Mouse (Mus musculus): ENCODE data around the gene Tiam1. TPM values are rescaled to one million over a fixed set of nuclear protein-coding genes. Genes with fewer than 3 reads are reported as not detected.

The Tiam1 gene
- polyA plus RNA-seq, 1 experiment from 2014 or later, result 51.8 TPM

DNA sequence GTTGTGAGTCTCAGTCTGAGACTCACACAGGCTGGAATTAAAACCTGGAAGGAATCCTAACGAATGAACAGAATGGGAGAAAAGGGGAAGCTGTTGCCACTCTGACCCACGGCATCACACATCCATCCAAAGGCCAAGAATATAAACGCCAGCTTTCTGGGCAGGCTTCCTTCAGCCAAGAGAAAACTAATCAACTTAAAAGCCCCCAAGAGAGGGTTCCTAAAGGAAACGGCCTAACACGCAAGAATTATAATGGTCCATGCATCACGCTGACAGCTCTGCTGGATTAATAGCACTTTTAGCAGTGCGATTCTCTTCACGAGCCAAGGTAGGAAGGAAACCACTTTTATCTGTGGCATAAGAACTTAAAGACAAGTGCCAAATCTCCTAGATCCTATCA lies 242.9 kb downstream of the Tiam1 start:
- Histone ChIP-seq H3K9ac (no peak overlapping the region), H3K9me3 (no peaks in the 10 kb centered on the region), H3K27ac (no peak overlapping the region), H3K36me3 (no peaks in the 10 kb centered on the region), H3K27me3 (no peaks in the 10 kb centered on the region), H3K4me3 (no peak overlapping the region), H3K4me2 (no peak overlapping the region), H3K4me1 (peaks cover 45% of the 10 kb centered on the region)
- no peak for ATAC-seq (ENCODE audit: insufficient number of reproducible peaks, low FRiP score, low TSS enrichment, low read depth)
- WGBS, result 22% methylated on average over 8 of the region's 8 CpGs

DNA sequence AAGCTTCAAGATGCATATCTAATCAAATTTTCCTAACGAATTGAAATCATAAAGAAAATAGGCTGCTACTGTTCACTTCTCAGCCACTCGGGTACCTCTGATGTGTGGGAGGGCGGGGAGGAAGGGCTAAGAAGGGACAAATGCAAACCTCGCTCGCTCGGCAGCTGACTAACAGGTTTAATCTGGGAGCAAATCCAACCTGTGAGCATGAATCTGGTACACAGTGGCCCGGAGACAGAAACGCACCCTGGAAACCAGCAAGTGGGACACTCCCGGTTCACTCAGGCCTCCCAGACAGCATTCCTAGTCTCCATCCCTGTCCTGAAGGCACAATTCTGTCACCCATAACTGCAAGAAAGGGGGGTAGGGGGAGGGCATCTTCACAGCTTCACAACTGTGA lies 244.4 kb downstream of the Tiam1 start:
- Histone ChIP-seq H3K27ac (no peak overlapping the region), H3K9ac (no peak overlapping the region), H3K9me3 (no peaks in the 10 kb centered on the region), H3K27me3 (no peaks in the 10 kb centered on the region), H3K4me3 (no peak overlapping the region), H3K4me1 (peaks cover 48% of the 10 kb centered on the region), H3K4me2 (no peak overlapping the region), H3K36me3 (peaks cover 1% of the 10 kb centered on the region; the same call in 1 of the 2 replicates)
- WGBS, result 55% methylated on average over 9 of the region's 9 CpGs
- ATAC-seq (ENCODE audit: insufficient number of reproducible peaks, low FRiP score, low TSS enrichment, low read depth), result no peak

GRCm38 (mm10) chr16:89898299-89898625 lies 245.3 kb downstream of the Tiam1 start:
- H3K27me3 ChIP-seq, result no peaks in the 10 kb centered on the region
- 0 out of 2 replicates have a peak overlapping the region, but pooled peaks have one; percentile 8 for H3K4me3 ChIP-seq
- H3K9me3 ChIP-seq, result no peaks in the 10 kb centered on the region
- H3K27ac ChIP-seq, result 0 out of 2 replicates have a peak overlapping the region, but pooled peaks have one; percentile 59
- no peak for ATAC-seq (ENCODE audit: insufficient number of reproducible peaks, low FRiP score, low TSS enrichment, low read depth)
- peak overlapping the region; percentile 27 for H3K4me2 ChIP-seq
- H3K4me1 ChIP-seq, result peaks cover 48% of the 10 kb centered on the region
- 77% methylated on average over 14 of the region's 14 CpGs for WGBS
- H3K36me3 ChIP-seq, result peaks cover 5% of the 10 kb centered on the region; the same call in 1 of the 2 replicates
- no peak overlapping the region for H3K9ac ChIP-seq

DNA sequence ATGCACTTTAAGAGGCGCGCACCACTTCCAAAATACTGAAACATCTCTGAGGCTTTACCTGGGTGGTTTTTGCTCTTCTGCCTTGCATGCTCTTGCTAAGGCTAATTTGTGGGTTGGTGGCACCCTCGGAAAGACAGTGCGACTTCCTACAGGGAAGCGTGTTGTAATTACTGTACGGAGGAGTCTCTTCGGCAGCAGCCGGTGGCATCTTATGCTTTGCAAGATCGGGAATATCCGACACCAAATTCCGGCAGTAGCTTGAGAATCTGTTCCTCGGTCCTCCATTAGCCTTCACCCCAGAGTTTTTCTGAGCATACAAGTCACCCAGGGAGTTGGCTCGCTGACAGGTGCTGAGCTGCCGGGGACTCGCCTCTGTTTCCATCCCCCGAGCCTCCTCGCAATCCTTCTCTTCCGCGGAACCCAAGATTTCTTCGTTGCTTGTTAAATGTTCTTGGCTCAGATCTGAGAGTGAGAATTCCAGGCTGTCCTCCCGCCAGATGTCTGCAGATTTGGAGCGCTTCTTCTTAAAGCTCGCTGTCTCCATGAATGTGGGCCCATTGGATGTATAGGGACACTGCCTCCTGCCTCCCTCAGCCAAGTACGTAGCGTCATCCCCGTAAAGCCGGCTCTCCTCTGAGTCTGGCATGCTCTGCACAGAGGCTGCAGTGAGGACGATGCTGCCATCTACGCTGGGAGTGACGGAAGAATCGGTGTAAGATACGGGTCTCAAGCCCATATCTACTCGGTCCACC lies 245.8 kb downstream of the Tiam1 start:
- peak overlapping the region; percentile 27 for H3K4me2 ChIP-seq
- no peak; the same call in 1 of the 2 replicates for ATAC-seq (ENCODE audit: insufficient number of reproducible peaks, low FRiP score, low TSS enrichment, low read depth)
- WGBS, result 60% methylated on average over 33 of the region's 33 CpGs

GRCm38 (mm10) chr16:89896885-89897546 lies 246.6 kb downstream of the Tiam1 start:
- Histone ChIP-seq H3K27me3 (no peaks in the 10 kb centered on the region), H3K9me3 (no peaks in the 10 kb centered on the region), H3K9ac (no peak overlapping the region), H3K4me1 (peaks cover 48% of the 10 kb centered on the region), H3K36me3 (peaks cover 5% of the 10 kb centered on the region; the same call in 1 of the 2 replicates), H3K27ac (no peak overlapping the region; the same call in 1 of the 2 replicates), H3K4me3 (no peak overlapping the region), H3K4me2 (peak overlapping the region; percentile 27; the same call in 1 of the 2 replicates)
- ATAC-seq (ENCODE audit: insufficient number of reproducible peaks, low FRiP score, low TSS enrichment, low read depth), result no peak
- 60% methylated on average over 20 of the region's 20 CpGs for WGBS

More for the DNA sequence above, 245.8 kb downstream of the Tiam1 start:
- Histone ChIP-seq H3K9me3 (no peaks in the 10 kb centered on the region), H3K4me3 (0 out of 2 replicates have a peak overlapping the region, but pooled peaks have one; percentile 8), H3K4me1 (peaks cover 48% of the 10 kb centered on the region), H3K9ac (no peak overlapping the region), H3K27ac (peak overlapping the region; percentile 59; the same call in 1 of the 2 replicates), H3K36me3 (peaks cover 5% of the 10 kb centered on the region; the same call in 1 of the 2 replicates), H3K27me3 (no peaks in the 10 kb centered on the region)

GRCm38 (mm10) chr16:89896392-89896791 lies 247.2 kb downstream of the Tiam1 start:
- 70% methylated on average over 9 of the region's 9 CpGs for WGBS
- no peak overlapping the region for H3K4me2 ChIP-seq
- H3K27me3 ChIP-seq, result no peaks in the 10 kb centered on the region
- H3K9me3 ChIP-seq, result no peaks in the 10 kb centered on the region
- ATAC-seq (ENCODE audit: insufficient number of reproducible peaks, low FRiP score, low TSS enrichment, low read depth), result no peak
- no peak overlapping the region for H3K9ac ChIP-seq
- H3K36me3 ChIP-seq, result peaks cover 5% of the 10 kb centered on the region; the same call in 1 of the 2 replicates
- no peak overlapping the region for H3K27ac ChIP-seq
- H3K4me1 ChIP-seq, result peaks cover 48% of the 10 kb centered on the region
- no peak overlapping the region for H3K4me3 ChIP-seq

DNA sequence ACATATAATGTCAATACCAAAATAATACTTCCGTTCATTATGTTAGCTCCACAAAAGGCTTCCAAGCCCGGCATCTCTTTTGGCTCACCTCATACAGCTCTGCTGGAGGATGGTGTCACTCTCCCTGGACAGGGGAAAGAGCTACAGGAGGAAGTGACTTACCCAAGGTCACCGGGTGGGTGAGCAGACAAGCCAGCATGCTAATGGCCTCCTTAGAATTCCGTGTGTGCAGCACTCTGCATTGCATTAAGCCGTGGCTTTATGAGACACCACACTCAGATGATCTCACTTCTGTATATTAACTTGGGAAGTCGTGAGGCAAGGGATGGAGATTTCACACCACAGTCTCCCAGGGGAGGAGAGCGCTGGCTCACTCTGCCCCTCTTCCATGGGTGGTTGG lies 248.3 kb downstream of the Tiam1 start:
- Histone ChIP-seq H3K9me3 (no peaks in the 10 kb centered on the region), H3K36me3 (peaks cover 5% of the 10 kb centered on the region; the same call in 1 of the 2 replicates), H3K4me2 (no peak overlapping the region), H3K27ac (no peak overlapping the region), H3K4me1 (peaks cover 47% of the 10 kb centered on the region), H3K27me3 (no peaks in the 10 kb centered on the region), H3K9ac (no peak overlapping the region), H3K4me3 (no peak overlapping the region)
- WGBS, result 67% methylated on average over 7 of the region's 7 CpGs
- ATAC-seq (ENCODE audit: insufficient number of reproducible peaks, low FRiP score, low TSS enrichment, low read depth), result no peak

DNA sequence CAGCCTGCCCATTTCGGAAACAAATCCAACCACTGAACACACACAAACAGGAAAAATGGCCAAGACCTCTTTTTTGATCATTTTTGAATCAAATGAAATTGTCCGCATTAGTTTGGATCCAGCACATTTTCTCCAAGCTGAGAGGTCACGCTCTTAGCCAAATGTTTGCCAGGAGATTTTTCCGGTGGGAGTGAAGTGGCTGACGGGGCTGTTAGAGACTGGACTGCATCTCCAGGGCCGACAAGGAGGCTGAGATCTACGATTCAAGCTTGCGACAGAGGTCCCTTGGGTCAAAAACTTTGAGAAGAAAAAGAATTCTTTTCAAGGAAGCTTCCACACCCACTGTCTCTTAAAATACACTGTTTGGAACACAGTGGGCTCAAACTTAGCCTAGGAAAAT lies 248.8 kb downstream of the Tiam1 start:
- no peaks in the 10 kb centered on the region for H3K27me3 ChIP-seq
- peaks cover 5% of the 10 kb centered on the region; the same call in 1 of the 2 replicates for H3K36me3 ChIP-seq

GRCm38 (mm10) chr16:89890515-89891189 lies 252.9 kb downstream of the Tiam1 start:
- Histone ChIP-seq H3K4me1 (peaks cover 17% of the 10 kb centered on the region), H3K36me3 (peaks cover 5% of the 10 kb centered on the region; the same call in 1 of the 2 replicates), H3K27me3 (no peaks in the 10 kb centered on the region), H3K4me3 (no peak overlapping the region), H3K9me3 (no peaks in the 10 kb centered on the region), H3K27ac (no peak overlapping the region), H3K9ac (no peak overlapping the region), H3K4me2 (no peak overlapping the region)
- ATAC-seq (ENCODE audit: insufficient number of reproducible peaks, low FRiP score, low TSS enrichment, low read depth), result no peak
- 70% methylated on average over 17 of the region's 17 CpGs for WGBS

More for the DNA sequence above, 248.8 kb downstream of the Tiam1 start:
- H3K9me3 ChIP-seq, result no peaks in the 10 kb centered on the region
- 63% methylated on average over 8 of the region's 8 CpGs for WGBS
- H3K9ac ChIP-seq, result no peak overlapping the region
- no peak for ATAC-seq (ENCODE audit: insufficient number of reproducible peaks, low FRiP score, low TSS enrichment, low read depth)
- H3K4me3 ChIP-seq, result no peak overlapping the region
- peaks cover 52% of the 10 kb centered on the region for H3K4me1 ChIP-seq
- H3K27ac ChIP-seq, result no peak overlapping the region
- H3K4me2 ChIP-seq, result no peak overlapping the region

DNA sequence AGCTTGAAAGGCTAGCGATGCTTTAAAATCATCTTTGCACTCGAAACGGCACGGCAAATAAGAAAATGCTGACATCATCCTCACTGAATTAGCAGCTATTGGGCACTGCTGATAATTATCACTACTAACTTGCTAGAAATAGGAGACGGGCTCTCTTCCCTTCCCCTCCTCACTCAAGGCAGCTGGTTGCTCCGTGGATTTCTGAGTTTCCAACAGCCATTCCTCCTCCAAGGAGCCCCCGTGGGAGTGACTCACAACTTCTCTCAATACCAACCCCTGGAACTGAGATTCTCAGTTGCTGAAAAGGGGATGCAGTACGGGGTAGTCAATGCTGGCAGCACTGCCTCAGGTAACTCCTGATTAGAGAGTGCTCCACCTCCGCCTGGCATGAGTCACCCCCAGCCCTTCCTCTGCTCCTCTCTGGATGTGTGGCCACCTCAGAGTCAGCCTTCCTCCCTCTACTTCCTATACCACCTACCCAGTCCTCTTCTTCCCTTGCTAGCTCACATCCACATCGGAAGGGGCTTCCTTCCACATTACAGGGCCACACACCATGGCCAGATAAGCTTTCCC lies 253.6 kb downstream of the Tiam1 start:
- H3K9ac ChIP-seq, result no peak overlapping the region
- no peak overlapping the region for H3K4me2 ChIP-seq
- no peaks in the 10 kb centered on the region for H3K9me3 ChIP-seq
- 61% methylated on average over 10 of the region's 10 CpGs for WGBS
- H3K27ac ChIP-seq, result no peak overlapping the region
- H3K4me3 ChIP-seq, result no peak overlapping the region
- H3K36me3 ChIP-seq, result peaks cover 5% of the 10 kb centered on the region; the same call in 1 of the 2 replicates
- H3K4me1 ChIP-seq, result peaks cover 18% of the 10 kb centered on the region
- H3K27me3 ChIP-seq, result no peaks in the 10 kb centered on the region
- no peak for ATAC-seq (ENCODE audit: insufficient number of reproducible peaks, low FRiP score, low TSS enrichment, low read depth)

- Histone ChIP-seq H3K9ac (no peak overlapping the region), H3K27me3 (no peaks in the 10 kb centered on the region), H3K9me3 (no peaks in the 10 kb centered on the region), H3K27ac (no peak overlapping the region), H3K4me2 (no peak overlapping the region), H3K4me3 (no peak overlapping the region), H3K4me1 (peaks cover 30% of the 10 kb centered on the region), H3K36me3 (0 out of 2 replicates have a peak, but pooled peaks cover 3% of the 10 kb centered on the region)
- no peak for ATAC-seq (ENCODE audit: insufficient number of reproducible peaks, low FRiP score, low TSS enrichment, low read depth)
Measured at GRCm38 (mm10) chr16:89886561-89886960, 257.0 kb downstream of the Tiam1 start.

Measured in limb, embryonic 15.5 days (tissue).